Mouse (Mus musculus) testis, postnatal 14 days (tissue): Measurements from ENCODE around the gene Il10ra.
A peak's percentile ranks its signal among the peaks of the same experiment; 100 is the strongest.

ENCODE experiments used
- DNase-seq: peaks from one replicate; pipeline ENCODE4 v3.0.0; 2021; ENCODE audit warnings: low spot score

The Il10ra gene

DNA sequence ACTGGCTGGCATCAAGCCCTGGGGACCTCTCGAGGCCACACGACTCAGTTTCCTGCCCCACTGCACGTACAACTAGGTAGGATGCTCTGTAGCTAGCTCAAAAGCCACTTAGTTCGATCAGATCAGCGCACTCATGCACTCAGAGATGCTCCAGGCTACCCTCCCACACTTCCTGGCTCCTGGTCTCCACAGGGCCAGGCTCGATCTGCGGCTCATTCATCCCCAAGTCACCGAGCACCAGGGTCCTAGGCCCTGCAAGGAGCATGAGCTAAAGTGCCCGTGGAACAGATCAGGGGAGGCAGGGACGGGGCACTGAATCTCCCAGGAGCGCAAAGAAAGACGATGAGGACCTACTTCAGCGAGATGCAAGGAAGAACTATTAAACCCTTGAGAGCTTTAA lies 9.9 kb downstream of the Il10ra start:
- DNase-seq: no peak

DNA sequence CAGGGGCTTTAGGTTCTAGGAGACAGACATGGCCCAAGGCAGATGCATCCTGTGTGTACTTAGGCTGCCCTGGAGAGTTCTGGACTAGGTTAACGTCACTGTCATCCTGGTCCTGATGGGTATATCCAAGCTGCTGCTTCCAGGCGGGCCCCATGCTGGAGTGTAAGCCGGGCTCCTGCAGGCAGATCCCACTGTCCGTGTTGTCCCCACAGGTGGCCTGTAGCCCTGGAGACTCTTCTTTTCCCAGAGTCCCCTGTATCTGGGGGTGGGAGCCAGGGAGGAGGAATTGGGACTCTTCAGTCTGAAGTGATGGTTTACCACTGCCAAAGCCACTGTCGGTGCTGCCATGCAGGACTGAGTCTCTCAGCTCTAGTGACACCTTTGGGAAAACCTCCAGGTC lies 13.0 kb downstream of the Il10ra start:
- no peak for DNase-seq

DNA sequence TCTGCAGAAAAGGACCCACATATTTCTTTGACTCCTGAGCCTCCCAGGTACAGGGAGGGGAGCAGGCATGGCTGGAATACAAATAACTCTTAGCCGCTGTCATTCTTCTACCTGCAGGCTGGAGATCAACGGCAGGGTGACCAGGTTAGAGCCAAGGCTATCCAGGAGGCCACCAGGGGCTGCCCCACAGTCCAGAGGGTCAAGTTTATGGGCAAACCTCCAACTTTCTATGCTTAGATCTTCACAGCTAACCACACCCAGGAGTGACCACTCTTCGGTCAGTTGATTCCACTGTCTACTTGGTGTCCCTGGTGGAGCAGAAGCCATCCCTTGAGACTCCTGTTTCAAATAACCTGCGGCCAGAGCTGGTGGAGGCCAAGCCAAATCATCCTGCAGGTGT lies 13.5 kb downstream of the Il10ra start:
- no peak for DNase-seq

DNA sequence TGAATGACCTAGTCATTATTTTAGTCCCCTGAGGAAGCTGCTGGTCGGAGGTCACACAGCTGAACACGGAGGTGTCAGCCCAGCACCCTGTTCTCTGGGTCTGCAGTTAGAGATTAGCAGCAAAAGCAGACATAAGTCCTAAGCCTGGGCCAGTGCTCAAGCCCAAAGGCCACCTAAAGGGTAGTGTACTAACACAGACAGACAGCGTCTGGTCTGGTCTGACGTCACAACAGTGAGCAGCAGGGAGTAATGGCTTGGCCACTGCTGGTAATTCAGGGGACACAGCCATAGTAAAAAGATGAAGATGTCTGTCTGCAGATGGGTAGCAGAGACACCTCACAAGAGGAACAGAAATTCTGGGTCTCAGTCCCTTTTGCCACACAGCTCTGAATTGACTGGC lies 14.3 kb downstream of the Il10ra start:
- DNase-seq: no peak

DNA sequence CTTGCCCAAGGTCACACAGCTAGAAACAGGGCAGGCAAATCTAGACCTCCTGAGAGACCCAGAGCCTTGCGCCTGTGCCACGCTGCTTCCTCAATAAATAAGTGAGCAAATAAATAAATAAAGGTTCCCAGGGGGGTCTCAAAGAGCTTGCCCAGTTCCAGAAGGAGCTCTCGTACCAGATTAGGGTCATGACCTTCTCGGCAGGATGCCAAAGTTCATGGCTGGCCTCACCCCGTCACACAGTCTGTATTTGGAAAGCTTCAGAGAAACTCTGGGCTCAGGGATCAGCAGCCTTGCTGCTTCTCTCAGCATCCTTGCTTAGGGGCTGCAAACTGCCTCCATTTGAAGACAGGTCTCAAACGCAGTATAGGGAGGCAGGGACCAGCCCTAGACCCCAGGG lies 14.9 kb downstream of the Il10ra start:
- DNase-seq: no peak

DNA sequence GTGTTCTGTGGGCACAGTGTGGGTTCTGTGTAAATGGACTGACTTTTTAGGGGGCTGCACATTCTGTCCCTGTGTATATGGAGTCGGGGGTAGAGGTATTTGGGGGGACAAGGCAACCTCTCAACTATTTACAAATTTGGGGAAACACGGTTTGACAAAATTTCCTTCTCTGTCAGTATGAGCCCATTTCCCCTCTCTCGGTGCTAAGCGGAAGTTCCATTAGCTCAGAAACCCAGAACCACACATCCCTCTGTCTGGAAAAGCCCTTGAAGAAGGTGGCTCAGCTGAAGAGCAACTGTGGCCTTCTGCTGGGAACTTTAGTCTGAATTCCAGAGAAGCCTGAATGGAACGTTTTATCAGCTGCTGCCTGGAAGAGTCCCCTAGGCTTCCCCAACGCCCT lies 16.6 kb downstream of the Il10ra start:
- no peak for DNase-seq

DNA sequence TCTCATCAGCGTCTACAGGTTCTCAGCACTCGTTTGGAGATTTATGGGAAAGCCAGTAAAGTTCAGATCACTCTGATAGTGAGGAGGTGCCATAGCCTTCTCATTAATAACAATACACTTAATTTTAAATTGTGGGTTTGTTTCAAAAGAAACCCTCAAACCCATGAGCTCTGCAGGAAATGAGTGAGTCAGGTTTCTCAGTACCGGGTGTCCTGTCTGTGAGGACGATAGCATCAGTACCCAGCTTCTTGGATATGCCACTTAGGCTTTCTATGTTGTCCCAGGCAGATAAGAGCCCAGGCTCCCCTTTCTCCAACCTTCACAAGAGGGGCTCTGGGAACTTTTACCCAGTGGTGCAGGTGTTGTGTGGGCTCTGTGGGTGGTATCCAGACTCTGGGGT lies 17.0 kb downstream of the Il10ra start:
- no peak for DNase-seq

DNA sequence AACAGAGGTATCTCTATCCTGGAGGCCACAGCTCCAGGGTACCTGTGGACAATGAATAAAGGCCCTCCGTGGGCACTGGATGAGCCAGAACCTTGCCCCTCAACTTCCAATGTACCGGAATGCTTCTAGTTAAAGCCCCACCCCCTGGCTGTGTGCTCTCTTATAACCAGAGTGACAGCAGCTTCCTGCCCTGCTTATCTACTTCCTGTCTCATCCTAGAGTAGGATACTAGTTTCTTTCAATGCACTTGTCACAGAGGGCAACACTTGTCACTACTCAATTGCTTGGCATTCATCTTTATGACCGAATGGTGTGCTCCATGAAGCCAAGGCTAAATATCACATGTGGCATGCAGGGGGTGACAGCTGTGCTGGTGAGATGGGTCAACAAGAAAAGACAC lies 17.7 kb downstream of the Il10ra start:
- no peak for DNase-seq

DNA sequence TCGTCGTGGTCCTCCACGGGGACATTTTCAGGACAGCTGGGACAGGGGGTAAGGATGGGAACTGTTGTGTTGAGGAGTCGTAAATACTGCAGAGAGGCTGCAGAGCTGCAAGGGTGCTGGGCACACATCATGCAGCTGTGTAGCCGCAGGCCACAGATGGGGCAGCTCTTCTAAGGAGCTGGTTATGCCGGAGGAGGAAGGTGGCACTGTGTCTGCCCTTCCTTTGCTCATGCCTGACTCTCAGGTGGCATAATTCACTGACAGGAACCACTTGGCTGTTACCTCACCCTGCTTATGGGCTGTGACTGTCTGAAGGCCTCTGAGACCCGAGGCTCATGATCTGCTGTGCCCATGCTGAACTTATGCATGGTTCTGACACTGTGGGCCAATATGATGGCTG lies 18.6 kb downstream of the Il10ra start:
- DNase-seq: no peak

DNA sequence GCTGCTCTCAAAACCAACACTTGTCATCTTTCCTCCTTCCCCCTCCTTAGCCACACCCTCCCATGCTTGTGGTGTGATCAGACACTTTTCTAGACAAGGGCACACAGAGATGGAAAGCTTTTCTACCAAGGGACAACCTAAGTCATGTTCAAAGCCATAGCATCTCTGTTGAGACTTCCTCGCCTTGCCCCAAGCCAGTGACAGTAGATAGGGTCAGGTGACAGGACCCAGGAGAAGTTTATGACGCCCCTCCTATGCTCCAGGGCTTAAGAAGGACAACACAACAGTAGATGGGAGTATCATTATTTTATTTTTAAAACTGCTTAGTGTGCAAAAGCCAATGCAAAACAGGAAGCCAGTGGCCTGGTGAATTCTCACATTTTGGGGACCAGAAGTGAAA lies 21.4 kb downstream of the Il10ra start:
- no peak for DNase-seq

DNA sequence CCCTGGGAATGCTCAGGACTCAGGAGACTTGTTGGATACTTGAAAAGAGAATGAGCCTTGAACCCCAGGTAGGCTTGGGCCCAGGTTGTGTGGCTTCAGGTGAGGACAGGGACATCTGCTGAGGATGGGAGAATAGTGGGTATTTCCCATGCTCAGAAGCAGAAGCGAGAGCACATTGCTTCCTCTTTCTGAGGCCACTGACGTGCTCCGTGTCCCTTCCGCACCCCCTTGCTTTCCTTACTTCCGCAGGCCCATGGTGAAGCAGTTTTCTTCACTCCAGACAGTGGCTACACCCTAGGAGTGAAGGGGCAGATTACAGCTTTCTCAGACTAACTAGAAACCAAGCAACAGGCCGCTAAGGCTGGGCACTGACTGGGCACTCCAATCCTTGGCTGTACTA lies 22.9 kb downstream of the Il10ra start:
- no peak for DNase-seq

DNA sequence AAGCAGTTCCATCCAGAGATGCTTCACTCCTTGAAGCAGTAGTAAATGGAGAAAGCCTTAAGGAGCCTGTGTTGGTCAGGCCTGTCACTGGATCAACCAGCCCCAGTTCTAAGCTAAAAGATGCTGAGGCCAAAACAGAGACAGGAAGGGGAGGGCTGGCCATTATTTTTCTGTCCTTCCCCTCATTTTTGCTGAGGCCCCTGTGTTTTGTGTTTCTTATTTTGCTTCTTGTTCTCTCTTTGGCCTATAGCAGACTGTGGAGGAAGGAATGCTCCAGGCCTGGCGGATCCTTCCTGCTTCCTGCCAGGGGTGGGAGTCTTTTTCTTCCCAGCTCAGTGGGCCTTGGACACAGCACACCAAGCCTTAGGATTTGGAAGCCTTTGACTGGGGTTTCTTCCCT lies 23.5 kb downstream of the Il10ra start:
- no peak for DNase-seq

DNA sequence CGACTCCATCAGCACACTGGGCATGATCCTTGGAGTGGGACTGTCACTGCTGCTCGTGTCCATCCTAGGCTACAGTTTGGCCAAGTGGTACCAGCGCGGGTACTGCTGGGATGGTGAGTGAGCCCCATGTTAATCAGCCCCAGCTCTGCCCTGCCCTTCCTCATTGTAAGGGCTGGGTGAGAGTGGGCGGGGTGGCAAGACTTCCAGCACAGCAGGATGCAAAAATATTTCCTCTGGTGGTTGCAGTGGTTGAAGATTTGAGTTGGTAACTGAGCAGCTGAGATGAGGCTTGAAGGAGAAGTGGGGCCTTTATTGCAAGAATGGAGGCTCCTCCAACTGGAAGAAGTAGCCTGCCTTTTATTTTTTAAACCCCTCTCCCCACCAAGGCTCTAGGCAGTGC lies 27.6 kb downstream of the Il10ra start:
- no peak for DNase-seq

DNA sequence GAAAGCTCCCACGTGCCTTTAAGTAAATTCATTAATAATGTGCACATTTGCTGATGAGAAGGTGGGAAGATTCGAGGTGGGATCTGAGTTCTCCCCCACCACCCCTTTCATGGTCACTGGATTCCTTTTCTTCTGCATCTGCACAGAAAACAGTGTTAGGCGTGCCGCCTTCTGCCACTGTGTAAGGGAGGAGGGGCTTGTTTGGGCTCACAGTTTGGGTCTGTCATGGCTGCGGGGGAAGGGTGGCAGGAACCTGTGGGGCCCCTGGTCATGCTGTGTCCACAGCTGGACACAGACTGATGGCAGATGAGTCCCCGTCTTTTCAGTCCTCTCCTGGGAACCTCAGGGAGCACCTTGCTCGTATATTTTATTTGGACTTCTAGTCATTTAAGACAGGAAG lies 32.2 kb downstream of the Il10ra start:
- no peak for DNase-seq

DNA sequence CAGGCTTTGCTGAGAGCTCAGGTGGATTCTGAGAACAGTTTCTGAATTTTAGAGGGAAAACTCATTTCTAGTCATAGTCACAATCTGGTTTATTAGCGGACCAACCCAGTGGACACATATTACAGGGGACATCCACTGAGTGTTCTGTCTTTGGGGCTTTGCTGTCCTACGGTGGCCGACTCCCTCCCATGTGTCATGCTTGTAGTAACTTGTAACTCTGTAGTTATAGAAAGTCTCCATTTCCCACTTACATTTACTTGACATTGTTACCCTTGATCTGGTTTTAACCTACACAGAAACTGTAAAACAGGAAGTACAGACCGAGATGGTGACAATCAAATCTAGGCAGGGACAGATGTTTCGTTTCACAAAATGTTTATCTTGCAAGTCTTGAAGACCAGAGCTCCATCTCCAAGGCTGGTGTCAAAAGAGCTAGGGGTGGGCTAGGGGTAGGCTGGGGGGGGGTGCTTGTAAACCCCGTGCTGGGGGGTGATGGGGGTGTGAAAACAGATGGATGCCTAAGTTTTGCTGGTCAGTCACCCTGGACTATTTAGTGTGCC lies 33.2 kb downstream of the Il10ra start:
- DNase-seq: no peak

DNA sequence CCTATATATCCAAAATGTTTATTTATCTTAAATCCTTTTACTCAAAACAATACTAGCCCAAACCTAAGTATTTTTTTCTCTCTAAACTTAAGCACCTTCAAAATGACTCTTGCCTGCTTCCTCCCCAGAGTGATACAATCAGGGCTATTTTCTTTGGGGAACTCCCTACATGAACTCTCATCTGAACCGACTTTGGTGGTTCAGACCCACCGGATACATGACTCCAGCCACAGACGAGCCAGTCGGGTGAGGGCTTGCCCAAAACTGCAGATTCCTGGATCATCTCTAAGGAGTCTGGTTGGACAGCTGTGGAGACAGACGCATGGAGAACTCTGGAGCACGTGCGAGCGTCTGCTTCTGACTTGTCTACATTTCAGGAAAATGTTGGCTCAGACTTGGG lies 39.6 kb downstream of the Il10ra start:
- DNase-seq: no peak

DNA sequence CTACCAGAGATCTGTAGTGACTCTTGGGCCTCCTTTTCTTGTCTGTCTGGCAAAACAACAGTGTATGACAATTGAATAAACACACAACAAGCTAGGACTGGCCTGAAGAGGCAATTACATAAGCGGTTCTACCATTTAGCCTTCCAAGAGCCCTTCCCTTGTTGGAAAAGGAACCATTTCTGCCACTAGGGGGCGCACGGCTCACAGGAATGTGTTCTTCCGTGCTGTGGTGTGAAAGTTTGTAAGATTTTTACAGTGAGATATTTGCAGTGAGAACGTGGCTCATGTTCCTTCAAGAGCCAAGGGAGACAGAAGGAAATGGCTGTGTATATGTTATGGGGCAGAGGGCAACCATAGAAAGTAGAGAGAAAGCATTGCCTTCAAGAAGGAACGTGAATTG lies 47.4 kb downstream of the Il10ra start:
- peak; percentile 61 for DNase-seq

DNA sequence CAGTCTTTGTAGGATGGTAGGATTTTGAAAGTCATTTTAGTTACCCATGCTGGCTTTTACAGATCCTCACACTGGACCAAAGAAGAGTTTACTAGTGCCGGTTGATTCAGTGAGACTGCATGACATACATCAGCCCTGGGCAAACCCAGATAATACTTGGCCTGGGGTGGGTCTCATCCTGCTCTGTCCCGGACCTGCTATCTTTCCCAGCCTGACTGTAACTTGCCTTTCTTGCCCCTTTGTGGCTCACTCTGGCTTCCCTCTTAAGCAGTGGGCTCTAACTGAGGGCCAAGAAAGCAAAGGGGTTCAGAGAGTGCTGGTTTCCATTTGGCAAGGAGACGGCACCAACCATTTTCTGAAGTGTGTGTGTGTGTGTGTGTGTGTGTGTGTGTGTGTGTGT lies 49.3 kb downstream of the Il10ra start:
- no peak for DNase-seq

DNA sequence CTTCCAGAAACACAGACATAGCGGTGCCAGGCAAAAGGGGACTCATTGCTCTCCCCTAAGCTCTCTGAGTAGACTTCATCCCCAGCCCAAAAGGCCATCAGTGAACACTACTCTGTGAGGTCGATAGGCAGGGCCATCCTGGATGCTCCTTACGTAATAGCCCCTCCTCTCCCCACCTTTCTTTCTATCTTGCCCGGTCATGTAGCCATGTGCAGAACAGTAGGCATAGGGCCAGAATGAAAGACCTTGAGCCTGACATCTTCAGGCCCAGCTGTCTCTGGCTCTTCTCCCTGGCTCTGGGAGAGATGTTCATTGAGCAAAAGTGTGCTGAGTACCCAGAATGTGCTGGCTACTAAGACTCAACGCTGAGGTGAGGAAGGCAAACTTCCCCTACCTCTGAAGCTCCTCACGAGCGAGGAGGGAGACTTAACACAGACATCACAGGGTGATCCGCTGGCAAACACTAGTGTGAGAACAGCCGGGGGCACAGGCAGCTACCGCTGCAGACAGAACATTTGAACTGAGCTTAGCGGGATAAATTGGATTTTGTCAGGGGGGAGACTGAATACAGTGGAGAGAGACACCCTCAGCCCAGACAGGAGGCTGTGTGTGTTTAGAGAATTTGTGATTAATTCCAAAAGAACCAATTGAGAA lies 53.3 kb downstream of the Il10ra start:
- DNase-seq: no peak

DNA sequence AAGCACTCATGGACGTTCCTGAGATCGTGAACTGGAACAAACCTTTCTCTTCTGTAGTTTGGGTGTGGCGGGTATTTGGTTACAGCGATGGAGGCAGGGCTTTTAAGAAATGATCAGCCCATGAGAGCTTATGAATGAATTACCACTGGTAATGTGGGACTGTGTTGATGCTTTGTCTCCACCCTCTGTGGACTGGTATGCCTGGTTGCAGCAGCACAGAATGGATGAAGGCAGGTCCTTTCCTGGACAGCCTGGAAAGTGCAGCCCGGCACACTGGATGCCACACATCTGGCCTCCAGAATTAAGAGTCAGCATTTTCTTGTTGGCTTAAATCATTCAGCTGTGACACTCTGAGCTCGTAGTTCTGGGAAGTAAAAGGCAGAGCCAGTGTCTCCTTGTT lies 56.9 kb downstream of the Il10ra start:
- no peak for DNase-seq

DNA sequence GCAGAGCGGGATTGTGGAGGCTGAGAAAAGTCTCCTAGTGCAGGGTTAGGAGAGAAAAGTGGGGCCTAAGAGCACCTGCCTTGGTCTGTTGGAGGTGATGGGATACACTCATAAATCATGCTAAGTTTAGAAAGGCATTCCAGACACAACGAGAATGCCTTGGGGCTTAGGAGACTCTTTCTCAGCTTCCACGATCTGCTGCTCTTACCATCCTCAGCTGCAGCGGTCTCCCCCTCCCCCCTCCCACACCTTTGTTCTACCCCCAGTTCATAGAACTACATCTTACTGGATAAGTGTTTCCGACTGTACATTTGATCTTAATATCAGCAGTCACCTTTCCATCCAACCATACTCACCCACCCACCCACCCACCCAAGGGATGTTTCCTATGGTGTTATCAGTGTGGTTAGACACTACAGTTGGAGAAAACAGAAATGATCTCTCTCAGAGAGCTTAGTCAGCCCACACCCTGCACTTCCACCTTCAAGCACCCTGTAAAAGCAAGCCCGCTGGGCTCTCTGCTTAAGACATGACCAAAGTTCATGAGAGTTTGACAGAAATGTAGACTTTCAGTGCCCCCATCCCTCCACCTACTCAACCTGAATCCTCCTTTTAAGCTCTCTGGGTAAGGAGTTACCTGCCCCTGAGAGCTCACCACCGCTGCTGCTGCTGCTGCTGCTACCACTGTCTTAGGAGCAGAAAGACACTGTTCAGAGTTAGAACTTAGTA lies 61.8 kb downstream of the Il10ra start:
- DNase-seq: no peak

DNA sequence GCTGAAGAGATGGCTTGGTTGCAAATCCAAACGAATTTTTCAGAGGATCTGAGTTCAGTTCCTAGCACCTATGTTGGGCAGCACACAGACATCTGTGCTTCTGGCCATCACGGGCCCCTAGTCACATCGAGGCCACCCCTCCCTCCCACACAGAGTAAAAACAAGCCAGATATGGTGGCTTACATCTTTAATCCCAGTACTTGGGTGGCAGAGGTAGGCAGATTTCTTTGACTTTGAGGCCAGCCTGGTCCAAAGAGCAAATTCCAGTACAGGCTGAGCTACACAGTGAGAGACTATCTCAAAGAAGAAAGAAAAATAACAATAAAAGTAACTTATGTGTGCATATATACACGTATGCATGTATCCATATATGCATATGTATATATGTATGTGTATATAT lies 62.8 kb downstream of the Il10ra start:
- no peak for DNase-seq

DNA sequence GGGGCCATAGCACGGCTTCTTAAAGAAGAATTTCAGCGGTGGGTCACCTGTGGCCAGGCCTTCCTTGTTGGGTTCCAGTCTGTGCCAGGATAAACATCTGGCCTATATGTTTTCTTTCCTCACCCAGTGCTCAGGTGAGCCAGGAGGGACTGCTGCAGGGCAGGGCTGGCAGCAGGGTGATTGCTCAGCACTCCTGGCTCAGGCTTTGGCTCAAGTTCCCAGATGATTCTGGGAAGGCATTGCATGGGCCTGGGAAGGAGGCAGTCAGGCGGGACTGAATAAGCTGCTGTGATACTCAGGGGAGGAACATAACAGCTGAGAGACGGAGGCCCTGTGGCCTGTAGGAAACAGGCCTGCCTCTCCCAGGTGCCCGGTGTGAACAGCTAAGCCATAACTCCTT lies 63.8 kb downstream of the Il10ra start:
- no peak for DNase-seq
